Mouse (Mus musculus) olfactory bulb, adult 2 months (tissue): Measurements from ENCODE around the gene Def8.

Source experiments
- CTCF ChIP-seq: fragments of 200-500 bp; IDR thresholded peaks from 2 replicates; pipeline ENCODE4 v1.5.1; 2012; ENCODE audit warnings: low read depth, mild to moderate bottlenecking, low read length, moderate library complexity; ENCODE audit not compliant: insufficient read depth
- POLR2A ChIP-seq: fragments of 200-500 bp; IDR thresholded peaks from 2 replicates; pipeline ENCODE4 v1.6.1; 2012; ENCODE audit warnings: mild to moderate bottlenecking, low read depth, low read length, moderate library complexity; ENCODE audit not compliant: insufficient read depth

DNA sequence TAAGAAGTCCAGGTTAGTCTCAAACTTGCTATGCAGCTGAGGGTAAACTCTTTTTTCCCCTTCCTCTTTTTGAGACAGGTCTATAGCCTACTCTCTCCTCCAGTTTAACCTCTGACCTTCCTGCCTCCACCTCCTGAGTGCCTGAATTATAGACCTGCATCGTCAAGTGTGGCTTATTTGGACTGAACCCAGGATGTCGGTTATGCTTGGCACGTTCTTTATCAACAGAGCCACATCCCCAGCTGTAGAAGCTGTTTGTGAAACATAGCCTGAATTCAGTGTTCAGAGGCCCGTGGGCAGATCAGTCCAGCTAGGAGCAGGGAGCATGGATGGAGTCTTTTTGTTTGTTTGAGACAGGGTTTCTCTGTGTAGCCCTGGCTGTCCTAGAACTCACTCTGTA lies 28.8 kb downstream of the Def8 start:
- TF ChIP-seq CTCF, result no peak
- TF ChIP-seq POLR2A, result no peak
